Mouse (Mus musculus): ENCODE data around the gene Tmem119. TPM values are rescaled to one million over a fixed set of nuclear protein-coding genes. Genes with fewer than 3 reads are reported as not detected.
"Not testable (repeated sequence)": the region's sequence is repeated elsewhere in the genome, so short reads cannot be mapped to it uniquely, and the experiment has no call there.

Tmem119 gene
- polyA plus RNA-seq, 1 experiment from 2014 or later: 17.6 TPM

DNA sequence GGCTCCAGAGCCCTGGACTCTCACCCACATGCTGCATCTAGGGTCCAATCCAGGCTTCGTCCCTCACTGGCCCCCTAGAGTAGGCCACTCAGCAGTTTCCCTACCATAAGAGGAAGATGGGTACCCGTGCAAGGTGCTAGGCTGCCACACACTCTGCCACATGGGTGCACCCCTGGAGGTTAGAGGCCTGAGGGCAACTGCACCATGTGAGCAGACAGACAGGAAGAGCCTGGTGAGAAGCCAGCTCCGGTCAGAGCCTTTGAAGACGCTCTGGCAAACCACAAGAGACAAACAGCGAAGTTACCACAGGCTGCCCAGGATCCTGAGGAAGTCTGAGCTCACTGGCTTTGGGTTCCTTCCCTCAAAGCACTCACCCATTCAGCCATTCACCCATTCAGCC is 13.3 kb downstream of the Tmem119 start:
- Histone ChIP-seq H3K27ac (ENCODE audit: low read depth, low read length) (no peak overlapping the region), H3K36me3 (ENCODE audit: control insufficient read depth, insufficient read depth, low read length) (no peaks in the 10 kb centered on the region), H3K4me3 (ENCODE audit: low read length) (no peak overlapping the region), H3K4me2 (replicated peaks; ENCODE audit: low read depth, low read length) (no peak overlapping the region), H3K9me3 (ENCODE audit: control insufficient read depth, low read length) (no peaks in the 10 kb centered on the region), H3K9ac (ENCODE audit: low read depth, low read length) (no peak overlapping the region; the same call in 1 of the 2 replicates), H3K27me3 (ENCODE audit: control insufficient read depth, insufficient read depth, low read length) (no peaks in the 10 kb centered on the region), H3K4me1 (ENCODE audit: control insufficient read depth, insufficient read depth, low read length) (peaks cover 36% of the 10 kb centered on the region)
- 69% methylated on average over 5 of the region's 5 CpGs for WGBS
- ATAC-seq (ENCODE audit: low FRiP score, low TSS enrichment): no peak

DNA sequence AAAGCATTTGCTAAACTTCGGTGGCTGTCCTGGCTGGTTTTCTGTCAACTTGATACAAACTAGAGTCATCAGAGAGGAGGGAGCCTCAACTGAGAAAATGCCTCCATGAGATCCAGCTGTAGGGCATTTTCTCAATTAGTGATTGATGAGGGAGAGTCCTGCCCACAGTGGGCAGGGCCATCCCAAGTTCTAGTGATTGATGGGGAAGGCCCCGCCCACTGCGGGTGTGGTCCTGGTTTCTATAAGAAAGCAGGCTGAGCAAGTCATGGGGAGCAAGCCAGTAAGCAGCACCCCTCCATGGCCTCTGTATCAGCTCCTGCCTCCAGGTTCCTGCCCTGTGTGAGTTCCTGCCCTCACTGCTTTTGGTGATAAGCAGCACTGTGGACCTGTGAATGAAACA is 16.2 kb downstream of the Tmem119 start:
- not testable (repeated sequence) for H3K4me3 ChIP-seq (ENCODE audit: low read length); H3K36me3 ChIP-seq (ENCODE audit: control insufficient read depth, insufficient read depth, low read length); H3K27me3 ChIP-seq (ENCODE audit: control insufficient read depth, insufficient read depth, low read length); ATAC-seq (ENCODE audit: low FRiP score, low TSS enrichment); H3K9ac ChIP-seq (ENCODE audit: low read depth, low read length); H3K9me3 ChIP-seq (ENCODE audit: control insufficient read depth, low read length)
- peak overlapping the region; percentile 15; the same call in 1 of the 2 replicates for H3K4me2 ChIP-seq (replicated peaks; ENCODE audit: low read depth, low read length)
- peaks cover 16% of the 10 kb centered on the region for H3K4me1 ChIP-seq (ENCODE audit: control insufficient read depth, insufficient read depth, low read length)
- H3K27ac ChIP-seq (ENCODE audit: low read depth, low read length): peak overlapping the region; percentile 83
- 32% methylated on average over 3 of the region's 3 CpGs for WGBS

DNA sequence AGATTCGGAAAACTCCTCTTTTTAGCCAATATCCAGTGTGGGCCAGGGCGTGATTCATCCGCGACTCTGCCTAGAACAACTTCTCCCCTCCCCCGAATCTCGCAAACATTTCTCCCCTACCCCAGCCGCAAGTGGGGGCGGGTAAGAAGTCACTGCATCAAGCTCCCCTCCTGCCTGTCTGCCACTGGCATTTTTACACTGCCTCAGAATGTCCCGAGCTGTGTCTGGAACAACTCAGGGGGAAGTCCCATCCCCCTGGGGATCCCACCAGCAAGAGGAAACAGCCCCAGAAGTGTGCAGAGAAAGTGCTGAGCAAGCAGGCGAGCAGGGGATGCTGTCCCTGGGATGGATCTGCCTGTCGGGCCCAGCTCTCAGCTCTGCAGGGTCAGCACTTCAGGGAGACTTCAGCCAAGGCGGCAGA is 16.7 kb downstream of the Tmem119 start:
- Histone ChIP-seq H3K27ac (ENCODE audit: low read depth, low read length) (peak overlapping the region; percentile 83), H3K4me3 (ENCODE audit: low read length) (no peak overlapping the region), H3K4me2 (replicated peaks; ENCODE audit: low read depth, low read length) (peak overlapping the region; percentile 15), H3K9ac (ENCODE audit: low read depth, low read length) (peak overlapping the region; percentile 37; the same call in 1 of the 2 replicates), H3K9me3 (ENCODE audit: control insufficient read depth, low read length) (no peaks in the 10 kb centered on the region), H3K4me1 (ENCODE audit: control insufficient read depth, insufficient read depth, low read length) (peaks cover 11% of the 10 kb centered on the region), H3K27me3 (ENCODE audit: control insufficient read depth, insufficient read depth, low read length) (no peaks in the 10 kb centered on the region), H3K36me3 (ENCODE audit: control insufficient read depth, insufficient read depth, low read length) (no peaks in the 10 kb centered on the region)
- peak; percentile 58; the same call in 1 of the 2 replicates for ATAC-seq (ENCODE audit: low FRiP score, low TSS enrichment)
- WGBS: 6% methylated on average over 12 of the region's 12 CpGs

DNA sequence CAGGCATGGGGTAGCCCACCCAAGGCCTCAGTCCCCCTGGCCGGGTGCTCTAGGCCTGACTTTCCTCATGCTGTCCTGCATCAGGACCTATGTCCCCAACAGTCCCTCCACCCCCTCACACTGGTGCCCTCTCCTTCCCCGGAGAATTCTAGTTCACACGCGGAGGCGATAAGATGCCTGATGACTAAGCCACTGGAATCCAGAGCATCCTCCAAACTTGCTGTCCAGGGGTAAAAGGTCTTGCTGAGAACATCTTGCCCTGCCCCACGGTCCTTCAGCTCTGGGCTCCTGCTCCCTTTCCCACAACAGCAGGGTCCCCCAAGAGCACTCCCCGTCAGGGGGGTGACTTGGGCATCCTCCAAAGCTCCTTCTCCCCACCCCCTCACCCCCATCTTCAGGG is 17.7 kb downstream of the Tmem119 start:
- Histone ChIP-seq H3K4me1 (ENCODE audit: control insufficient read depth, insufficient read depth, low read length) (peaks cover 9% of the 10 kb centered on the region), H3K4me2 (replicated peaks; ENCODE audit: low read depth, low read length) (no peak overlapping the region), H3K9ac (ENCODE audit: low read depth, low read length) (no peak overlapping the region), H3K27me3 (ENCODE audit: control insufficient read depth, insufficient read depth, low read length) (no peaks in the 10 kb centered on the region), H3K36me3 (ENCODE audit: control insufficient read depth, insufficient read depth, low read length) (no peaks in the 10 kb centered on the region), H3K4me3 (ENCODE audit: low read length) (no peak overlapping the region), H3K27ac (ENCODE audit: low read depth, low read length) (peak overlapping the region; percentile 83; the same call in 1 of the 2 replicates), H3K9me3 (ENCODE audit: control insufficient read depth, low read length) (no peaks in the 10 kb centered on the region)
- ATAC-seq (ENCODE audit: low FRiP score, low TSS enrichment): no peak
- 83% methylated on average over 7 of the region's 7 CpGs for WGBS

DNA sequence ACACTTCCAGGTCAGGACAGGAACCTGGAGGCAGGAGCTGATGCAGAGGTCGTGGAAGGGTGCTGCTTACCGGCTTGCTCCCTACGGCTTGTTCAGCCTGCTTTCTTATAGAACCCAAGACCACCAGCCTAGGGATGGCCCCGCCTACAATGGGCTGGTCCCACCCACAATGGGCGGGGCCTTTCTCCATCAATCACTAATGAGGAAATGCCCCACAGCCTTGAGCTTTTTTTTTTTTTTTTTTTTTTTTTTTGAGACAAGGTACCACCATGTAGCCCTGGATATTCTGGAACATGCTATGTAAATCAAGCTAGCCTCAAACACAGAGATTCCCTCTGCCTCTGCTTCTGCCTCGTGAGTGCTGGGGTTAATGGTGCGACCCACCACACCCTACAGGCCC is 18.4 kb downstream of the Tmem119 start:
- no peaks in the 10 kb centered on the region for H3K27me3 ChIP-seq (ENCODE audit: control insufficient read depth, insufficient read depth, low read length)
- H3K4me2 ChIP-seq (replicated peaks; ENCODE audit: low read depth, low read length): no peak overlapping the region
- ATAC-seq (ENCODE audit: low FRiP score, low TSS enrichment): no peak
- H3K9me3 ChIP-seq (ENCODE audit: control insufficient read depth, low read length): no peaks in the 10 kb centered on the region
- H3K4me3 ChIP-seq (ENCODE audit: low read length): no peak overlapping the region
- peaks cover 4% of the 10 kb centered on the region for H3K36me3 ChIP-seq (ENCODE audit: control insufficient read depth, insufficient read depth, low read length)
- H3K27ac ChIP-seq (ENCODE audit: low read depth, low read length): no peak overlapping the region
- H3K9ac ChIP-seq (ENCODE audit: low read depth, low read length): no peak overlapping the region
- H3K4me1 ChIP-seq (ENCODE audit: control insufficient read depth, insufficient read depth, low read length): peaks cover 9% of the 10 kb centered on the region
- WGBS: 77% methylated on average over 7 of the region's 7 CpGs

DNA sequence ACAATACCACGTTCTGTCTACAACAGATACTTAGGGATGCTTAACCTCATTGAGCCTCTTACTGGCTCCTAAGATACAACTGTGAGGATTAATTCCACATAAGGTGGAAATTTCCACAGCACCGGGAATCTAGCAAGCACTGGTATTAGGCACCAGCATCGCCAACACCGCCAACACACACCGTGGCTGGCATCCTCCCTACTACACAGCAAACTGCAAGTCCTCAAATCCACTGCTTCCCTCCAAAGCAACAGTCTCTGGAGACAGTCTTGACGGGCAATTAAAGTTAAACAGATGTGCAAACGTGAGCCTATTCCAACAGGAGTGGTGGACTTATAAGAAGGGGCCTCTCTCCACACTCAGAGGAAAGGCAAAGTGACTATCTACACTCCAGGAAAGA is 19.1 kb downstream of the Tmem119 start:
- Histone ChIP-seq H3K9me3 (ENCODE audit: control insufficient read depth, low read length) (no peaks in the 10 kb centered on the region), H3K4me3 (ENCODE audit: low read length) (no peak overlapping the region), H3K9ac (ENCODE audit: low read depth, low read length) (no peak overlapping the region), H3K4me2 (replicated peaks; ENCODE audit: low read depth, low read length) (no peak overlapping the region), H3K36me3 (ENCODE audit: control insufficient read depth, insufficient read depth, low read length) (peaks cover 10% of the 10 kb centered on the region), H3K4me1 (ENCODE audit: control insufficient read depth, insufficient read depth, low read length) (peaks cover 9% of the 10 kb centered on the region), H3K27me3 (ENCODE audit: control insufficient read depth, insufficient read depth, low read length) (no peaks in the 10 kb centered on the region), H3K27ac (ENCODE audit: low read depth, low read length) (no peak overlapping the region)
- WGBS: 73% methylated on average over 7 of the region's 7 CpGs
- no peak for ATAC-seq (ENCODE audit: low FRiP score, low TSS enrichment)

DNA sequence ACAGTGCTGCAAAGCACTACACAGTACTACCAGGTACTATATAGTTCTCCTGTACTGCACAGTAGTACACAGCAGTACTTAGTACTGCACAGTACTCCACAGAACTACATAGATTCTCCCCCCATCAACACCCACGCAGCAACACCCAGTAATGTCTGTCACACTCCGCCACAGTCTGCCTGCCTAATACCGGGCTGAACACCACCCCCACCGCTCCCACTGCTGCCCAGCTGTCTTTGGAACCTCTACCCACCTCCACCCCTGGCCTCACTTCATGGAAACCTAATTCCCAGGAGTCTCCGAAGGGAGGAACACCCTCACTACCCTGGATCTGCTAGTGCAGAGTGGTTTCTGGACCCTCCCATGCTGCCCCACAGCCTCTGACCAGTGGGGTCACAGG is 19.6 kb downstream of the Tmem119 start:
- ATAC-seq (ENCODE audit: low FRiP score, low TSS enrichment): no peak
- WGBS: 71% methylated on average over 5 of the region's 5 CpGs

DNA sequence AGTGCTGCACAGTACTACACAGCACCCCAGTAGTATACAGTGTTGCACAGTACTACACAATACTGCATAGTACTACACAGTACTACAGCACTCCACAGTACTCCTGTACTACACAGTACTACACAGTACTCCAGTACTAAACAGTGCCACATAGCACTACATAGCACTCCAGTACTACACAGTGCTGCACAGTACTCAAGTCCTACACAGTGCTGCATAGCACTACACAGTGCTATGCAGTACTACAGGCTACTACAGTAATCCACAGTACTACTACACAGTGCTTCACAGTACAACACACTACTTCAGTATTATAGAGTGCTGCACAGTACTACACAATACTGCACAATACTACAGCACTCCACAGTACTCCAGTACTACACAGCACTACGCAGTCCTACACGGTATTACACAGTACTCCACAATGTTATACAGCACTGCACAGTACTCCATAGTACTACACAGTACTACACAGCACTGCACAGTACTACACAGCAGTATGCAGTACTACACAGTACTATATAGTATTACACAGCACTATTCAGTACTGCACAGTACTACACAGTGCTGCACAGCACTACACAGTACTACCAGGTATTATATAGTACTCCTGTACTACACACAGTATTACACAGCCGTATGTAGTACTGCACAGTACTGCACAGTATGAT is 20.1 kb downstream of the Tmem119 start:
- no peaks in the 10 kb centered on the region for H3K27me3 ChIP-seq (ENCODE audit: control insufficient read depth, insufficient read depth, low read length)
- peaks cover 9% of the 10 kb centered on the region for H3K4me1 ChIP-seq (ENCODE audit: control insufficient read depth, insufficient read depth, low read length)
- no peaks in the 10 kb centered on the region for H3K9me3 ChIP-seq (ENCODE audit: control insufficient read depth, low read length)
- H3K27ac ChIP-seq (ENCODE audit: low read depth, low read length): no peak overlapping the region
- H3K4me2 ChIP-seq (replicated peaks; ENCODE audit: low read depth, low read length): no peak overlapping the region
- H3K36me3 ChIP-seq (ENCODE audit: control insufficient read depth, insufficient read depth, low read length): peaks cover 20% of the 10 kb centered on the region
- no peak overlapping the region for H3K4me3 ChIP-seq (ENCODE audit: low read length)
- no peak for ATAC-seq (ENCODE audit: low FRiP score, low TSS enrichment)
- H3K9ac ChIP-seq (ENCODE audit: low read depth, low read length): no peak overlapping the region
- WGBS: 92% methylated on average over 3 of the region's 3 CpGs

More for the DNA sequence above, 19.6 kb downstream of the Tmem119 start:
- Histone ChIP-seq H3K4me3 (ENCODE audit: low read length) (no peak overlapping the region), H3K4me1 (ENCODE audit: control insufficient read depth, insufficient read depth, low read length) (peaks cover 9% of the 10 kb centered on the region), H3K27ac (ENCODE audit: low read depth, low read length) (no peak overlapping the region), H3K36me3 (ENCODE audit: control insufficient read depth, insufficient read depth, low read length) (peaks cover 15% of the 10 kb centered on the region), H3K9ac (ENCODE audit: low read depth, low read length) (no peak overlapping the region), H3K27me3 (ENCODE audit: control insufficient read depth, insufficient read depth, low read length) (no peaks in the 10 kb centered on the region), H3K9me3 (ENCODE audit: control insufficient read depth, low read length) (no peaks in the 10 kb centered on the region), H3K4me2 (replicated peaks; ENCODE audit: low read depth, low read length) (no peak overlapping the region)

DNA sequence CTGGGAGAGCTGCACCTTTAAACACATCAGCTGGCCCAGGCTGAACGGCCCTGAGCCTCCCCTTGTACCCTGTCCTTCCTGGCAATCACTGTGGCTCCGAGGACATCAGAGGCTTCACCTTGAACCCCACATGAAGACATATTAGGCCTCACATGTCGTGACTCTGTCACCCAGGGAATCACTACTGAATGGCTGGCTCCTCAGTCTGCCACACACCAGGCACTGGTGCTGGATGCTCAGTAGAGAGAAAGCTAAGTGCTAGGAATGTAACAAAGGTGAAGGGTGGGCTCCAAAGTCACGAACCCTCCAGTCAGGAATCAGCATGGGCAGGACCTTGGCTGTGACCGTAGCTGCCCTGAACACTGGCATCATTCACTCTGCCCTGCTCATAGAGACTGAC is 20.7 kb downstream of the Tmem119 start:
- Histone ChIP-seq H3K4me2 (replicated peaks; ENCODE audit: low read depth, low read length) (no peak overlapping the region), H3K27ac (ENCODE audit: low read depth, low read length) (no peak overlapping the region), H3K36me3 (ENCODE audit: control insufficient read depth, insufficient read depth, low read length) (peaks cover 26% of the 10 kb centered on the region), H3K9me3 (ENCODE audit: control insufficient read depth, low read length) (no peaks in the 10 kb centered on the region), H3K9ac (ENCODE audit: low read depth, low read length) (no peak overlapping the region), H3K4me1 (ENCODE audit: control insufficient read depth, insufficient read depth, low read length) (peaks cover 9% of the 10 kb centered on the region), H3K4me3 (ENCODE audit: low read length) (no peak overlapping the region), H3K27me3 (ENCODE audit: control insufficient read depth, insufficient read depth, low read length) (no peaks in the 10 kb centered on the region)
- 70% methylated on average over 5 of the region's 5 CpGs for WGBS
- ATAC-seq (ENCODE audit: low FRiP score, low TSS enrichment): no peak

Data from kidney, embryonic 14.5 days (tissue).